Mouse (Mus musculus) G1E (cell line): Measurements from ENCODE around the gene Gm6899. TPM values are rescaled to one million over a fixed set of nuclear protein-coding genes. Genes with fewer than 3 reads are reported as not detected.

Experiments used
- ATAC-seq: 2 replicates; pipeline ENCODE4 v1.8.0; 2016; ENCODE audit warnings: mild to moderate bottlenecking; ENCODE audit not compliant: insufficient number of reproducible peaks, poor library complexity, low FRiP score, severe bottlenecking; ENCODE audit errors: extremely low read depth
- DNase-seq: peaks from one replicate; pipeline ENCODE4 v3.0.0; 2012; ENCODE audit warnings: low spot score
- H3K27me3 ChIP-seq: 2 replicates; pipeline ENCODE4 v1.6.1; 2012; ENCODE audit warnings: mild to moderate bottlenecking, low read length, inconsistent platforms; ENCODE audit not compliant: insufficient read depth
- H3K36me3 ChIP-seq: replicated peaks from 2 replicates; pipeline ENCODE3; 2012; ENCODE audit warnings: mild to moderate bottlenecking, inconsistent platforms
- H3K4me1 ChIP-seq: 2 replicates; pipeline ENCODE4 v1.6.1; 2012; ENCODE audit warnings: low read depth, low read length, inconsistent platforms, mixed read lengths; ENCODE audit not compliant: insufficient read depth
- H3K4me3 ChIP-seq: 2 replicates; pipeline ENCODE4 v1.5.1; 2012; ENCODE audit warnings: low read depth, mild to moderate bottlenecking, inconsistent platforms, low read length, moderate library complexity, mixed read lengths
- H3K9me3 ChIP-seq: replicated peaks from 2 replicates; pipeline ENCODE4 v1.6.1; 2012; ENCODE audit warnings: inconsistent platforms
- CTCF ChIP-seq: IDR thresholded peaks from 2 replicates; pipeline ENCODE4 v1.5.1; 2012; ENCODE audit warnings: low read depth, low read length, inconsistent platforms, mixed read lengths
- GATA1 ChIP-seq: IDR thresholded peaks from 2 replicates; pipeline ENCODE4 v1.6.1; 2012; ENCODE audit warnings: borderline replicate concordance, low read length, inconsistent platforms, mixed read lengths
- GATA2 ChIP-seq: IDR thresholded peaks from 2 replicates; pipeline ENCODE4 v1.6.1; 2012; ENCODE audit warnings: low read depth, low read length, inconsistent platforms, borderline replicate concordance
- POLR2AphosphoS5 ChIP-seq: IDR thresholded peaks from 2 replicates; pipeline ENCODE4 v1.6.1; 2012; ENCODE audit warnings: low read depth, low read length, inconsistent platforms; ENCODE audit not compliant: insufficient replicate concordance
- TAL1 ChIP-seq: conservative IDR thresholded peaks from 2 replicates; pipeline ENCODE4 v1.6.1; 2012; ENCODE audit warnings: low read depth, low read length, inconsistent platforms, mixed read lengths
- polyA plus RNA-seq: library from polyadenylated mRNA; stranded (reverse); fragments of >175 nt; gene quantifications from 2 replicates; pipeline ENCODE4 v1.2.3, GENCODE M21; 2012
- total RNA-seq, 2 experiments: library from RNA; stranded (forward) in 1 of 2; stranded (reverse) in 1 of 2; fragments of 200-1000 nt in 1 of 2; fragments of >200 nt in 1 of 2; fragmentation: Nextera tagmentation in 1 of 2; gene quantifications; 2 replicates each; pipeline ENCODE4 v1.2.3; 2014 to 2017

The Gm6899 gene
- total and polyA plus RNA-seq, 3 experiments = not detected

DNA sequence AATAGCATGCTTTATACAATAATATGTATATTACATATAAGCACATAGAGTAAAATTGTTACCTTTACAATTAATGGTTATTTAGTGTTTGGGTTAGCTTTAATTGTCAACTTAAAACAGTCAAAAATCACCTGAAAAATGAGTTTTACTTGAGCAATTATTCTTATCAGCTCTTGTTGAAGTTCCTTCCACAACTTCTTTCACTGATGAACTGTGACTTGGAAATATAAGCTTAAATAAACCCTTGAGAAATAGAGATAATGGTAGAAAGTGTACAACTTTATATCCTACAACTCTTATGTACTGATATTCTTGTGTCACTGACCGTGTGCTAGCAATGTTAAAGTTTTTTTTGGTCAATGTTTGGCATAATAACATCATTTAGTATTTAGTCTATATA lies 43.2 kb downstream of the Gm6899 start:
- H3K27me3 ChIP-seq = peaks cover 2% of the 10 kb centered on the region; the same call in 1 of the 2 replicates
- H3K4me1 ChIP-seq = peaks cover 2% of the 10 kb centered on the region; the same call in 1 of the 2 replicates
- no peaks in the 10 kb centered on the region for H3K9me3 ChIP-seq
- DNase-seq (no peak), ATAC-seq (no peak)
- no peaks in the 10 kb centered on the region for H3K36me3 ChIP-seq
- TF ChIP-seq TAL1 (no peak), GATA2 (no peak), POLR2AphosphoS5 (no peak), CTCF (no peak), GATA1 (no peak)
- no peak overlapping the region for H3K4me3 ChIP-seq

DNA sequence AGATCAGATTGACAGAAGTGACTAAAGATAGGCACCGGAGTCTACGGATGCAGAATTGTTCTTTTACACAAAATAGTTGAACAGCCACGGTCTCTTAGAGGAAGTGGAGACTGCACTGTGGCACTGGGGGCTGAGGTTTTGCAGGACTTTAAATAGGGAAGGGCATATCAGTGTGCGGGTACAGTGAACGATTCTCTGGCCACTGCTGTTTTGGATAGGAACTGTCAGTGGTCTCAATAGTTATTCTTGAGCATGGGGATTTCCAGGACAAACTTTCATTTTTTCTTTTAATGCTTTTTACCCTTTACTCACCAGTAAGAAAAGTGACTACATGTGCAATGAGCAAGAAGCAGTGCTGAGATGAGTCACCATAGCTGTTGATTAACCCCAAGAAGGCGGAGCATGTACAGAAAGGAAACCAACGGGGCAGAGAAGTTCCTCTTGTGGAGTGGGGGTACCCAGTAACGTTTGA lies 47.3 kb downstream of the Gm6899 start:
- Histone ChIP-seq H3K4me3 (no peak overlapping the region), H3K27me3 (peaks cover 2% of the 10 kb centered on the region; the same call in 1 of the 2 replicates), H3K4me1 (peaks cover 2% of the 10 kb centered on the region; the same call in 1 of the 2 replicates), H3K9me3 (no peaks in the 10 kb centered on the region), H3K36me3 (no peaks in the 10 kb centered on the region)
- no peak for TF ChIP-seq GATA2
- no peak for TF ChIP-seq GATA1
- no peak for TF ChIP-seq CTCF
- TF ChIP-seq TAL1 = no peak
- TF ChIP-seq POLR2AphosphoS5 = no peak
- no peak for DNase-seq
- no peak for ATAC-seq

- TF ChIP-seq TAL1 (no peak), GATA1 (no peak), GATA2 (no peak), POLR2AphosphoS5 (no peak), CTCF (no peak)
- no peak for DNase-seq
- Histone ChIP-seq H3K4me1 (peaks cover 2% of the 10 kb centered on the region; the same call in 1 of the 2 replicates), H3K4me3 (no peak overlapping the region), H3K36me3 (no peaks in the 10 kb centered on the region), H3K9me3 (no peaks in the 10 kb centered on the region), H3K27me3 (no peaks in the 10 kb centered on the region; the same call in 1 of the 2 replicates)
- no peak for ATAC-seq
These were observed 49.1 kb downstream of the Gm6899 start for GRCm38 (mm10) chr11:26642141-26642540.

Other genes with a start within 250 kb of the Gm6899 start
- 16.8 and 43.8 TPM in 2 replicates for gene Fancl, start 207.1 kb upstream of the Gm6899 start, total RNA-seq (2014; fragmentation: Nextera tagmentation)
- gene Fancl, start 207.1 kb upstream of the Gm6899 start, total RNA-seq (2017) = 66.1 and 79.2 TPM in 2 replicates
- 0.54 and 1.0 TPM in 2 replicates for gene Fancl, start 207.1 kb upstream of the Gm6899 start, polyA plus RNA-seq
- 59.4 and 64.5 TPM in 2 replicates for gene Vrk2, start 758 bp downstream of the Gm6899 start, total RNA-seq (2014; fragmentation: Nextera tagmentation)
- gene Vrk2, start 758 bp downstream of the Gm6899 start, total RNA-seq (2017) = 43.1 and 43.3 TPM in 2 replicates
- gene Vrk2, start 758 bp downstream of the Gm6899 start, polyA plus RNA-seq = 26.1 and 33.7 TPM in 2 replicates